Mouse (Mus musculus): ENCODE results near the gene Mto1. TPM values are rescaled to one million over a fixed set of nuclear protein-coding genes. Genes with fewer than 3 reads are reported as not detected.

The Mto1 gene
- 6.1 TPM for polyA plus RNA-seq (2014; fragmentation: Illumina TruSeq; extraction: RNeasy Lipid Tissue Mini Kit (QIAGEN cat#74804); ENCODE audit: insufficient read depth, low read depth, low replicate concordance)

DNA sequence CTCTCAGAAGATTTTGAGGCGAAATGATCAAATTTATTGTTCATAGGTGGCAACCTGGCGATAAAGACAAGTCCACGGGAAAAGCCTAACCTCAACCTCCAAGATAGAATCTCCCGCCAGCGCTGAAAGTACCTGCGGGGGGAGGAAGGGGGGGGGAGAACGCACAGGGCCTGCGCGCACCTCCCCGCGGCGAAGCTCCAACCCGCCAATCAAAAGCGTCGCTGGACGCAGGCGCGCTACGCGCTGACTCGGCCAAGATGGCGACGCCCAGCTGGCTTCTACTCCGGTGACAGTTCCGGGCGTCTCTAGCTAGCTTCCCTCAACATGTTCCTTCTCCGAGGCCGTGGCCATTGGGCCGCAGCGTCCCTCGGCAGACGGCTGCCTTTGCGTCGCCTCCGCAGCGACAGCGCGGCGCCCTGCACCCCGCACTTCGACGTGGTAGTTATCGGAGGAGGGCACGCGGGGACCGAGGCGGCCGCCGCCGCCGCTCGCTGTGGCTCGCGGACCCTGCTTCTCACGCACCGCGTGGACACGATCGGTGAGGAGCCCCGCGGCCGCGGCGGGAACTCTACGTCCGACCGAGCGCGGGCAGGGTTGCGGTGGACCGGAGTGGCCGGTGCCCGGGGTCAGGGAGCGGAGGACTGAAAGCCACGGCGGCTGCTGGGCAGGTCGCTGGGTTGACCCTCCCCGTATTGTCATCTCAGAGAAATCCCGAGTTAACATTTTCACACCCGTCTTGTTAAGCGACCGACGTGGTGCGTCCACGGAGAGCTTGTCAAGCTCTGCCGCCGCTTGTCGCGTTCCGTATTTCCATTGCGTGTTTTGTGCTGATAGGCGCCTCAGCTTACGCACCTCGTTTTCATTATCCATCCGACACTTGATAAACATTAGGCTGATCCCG is at the start of gene Mto1, which contains the start of gene Gm17324:
Mto1 (plus strand) TSS at position 236 of the 901 bp plus-strand sequence.
Gm17324 (minus strand) TSS at position 814 of the 901 bp plus-strand sequence.

DNA sequence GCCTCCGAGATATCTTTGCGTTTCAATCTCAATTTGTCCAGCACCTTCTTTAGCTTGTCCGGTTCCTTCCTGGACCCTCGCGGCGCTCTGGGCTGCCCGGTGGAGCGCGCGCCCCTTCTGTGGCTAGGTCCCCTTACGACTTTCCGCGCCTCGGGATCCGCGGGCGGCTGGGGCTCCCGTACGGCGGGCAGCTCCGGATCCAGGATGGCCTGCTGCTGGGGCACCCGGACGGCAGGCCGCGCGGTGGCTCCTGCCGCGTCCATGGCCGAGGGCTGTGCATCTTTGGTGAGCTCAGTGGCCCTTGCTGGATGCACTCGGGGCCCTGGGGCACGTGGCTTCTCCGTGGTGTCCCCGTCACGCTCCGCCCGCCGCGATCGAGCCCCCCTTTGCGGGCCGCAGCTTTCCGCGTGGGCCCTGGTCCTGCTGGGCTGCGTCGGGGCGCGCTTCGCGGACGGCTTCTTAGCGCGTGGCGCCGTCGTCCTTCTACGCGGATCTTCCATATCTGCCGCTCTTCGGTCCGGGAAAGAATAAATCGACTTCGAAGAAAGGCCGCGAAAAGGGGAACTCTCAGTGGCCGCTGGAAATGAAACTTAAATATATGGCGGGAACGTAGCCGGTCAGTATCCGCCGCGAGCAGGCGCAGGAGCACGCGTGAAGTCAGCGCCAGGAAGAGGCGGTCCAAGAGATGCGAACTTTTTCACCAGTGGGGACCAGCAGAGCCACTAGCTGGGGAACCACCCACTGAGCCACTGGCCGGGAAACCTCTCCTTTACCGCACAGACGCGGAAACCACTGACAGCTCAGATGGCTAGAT is 5.2 kb upstream of the Mto1 start, which contains the start of gene Cgas:
Cgas (minus strand) TSS at position 659 of the 814 bp plus-strand sequence.

DNA sequence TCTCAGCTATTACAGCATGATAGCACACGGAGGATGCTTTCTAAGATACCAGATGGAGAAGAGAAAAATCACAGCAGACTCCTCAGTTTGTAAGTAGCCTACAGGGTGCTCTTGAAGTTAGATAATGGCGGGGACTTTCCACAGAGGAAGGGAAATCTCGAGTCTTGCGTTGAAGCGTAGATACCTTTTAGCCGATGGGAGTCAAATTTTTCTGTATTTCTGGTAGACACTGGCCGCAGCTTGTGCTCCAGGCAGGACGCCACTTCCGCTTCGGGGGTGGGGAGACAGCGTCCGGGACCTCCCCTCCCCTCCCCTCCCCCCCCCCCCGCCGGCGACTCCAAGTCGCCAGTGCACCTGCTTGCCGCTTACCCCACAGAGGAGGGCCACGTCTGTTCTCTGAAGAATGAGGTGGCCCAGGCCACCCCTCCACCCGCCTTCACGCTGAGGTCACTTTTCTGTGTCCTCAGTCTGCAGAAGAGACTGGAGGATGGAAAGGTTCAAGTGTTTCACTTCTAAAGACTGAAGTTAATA is 40.9 kb downstream of the Mto1 start, which contains the start of gene Eef1a1:
Eef1a1 (minus strand) TSS at position 262 of the 531 bp plus-strand sequence.

Other genes with a start within 250 kb of the Mto1 start
- gene Gsta1, start 217.6 kb upstream of the Mto1 start, polyA plus RNA-seq (2014; fragmentation: Illumina TruSeq; extraction: RNeasy Lipid Tissue Mini Kit (QIAGEN cat#74804); ENCODE audit: insufficient read depth, low read depth, low replicate concordance) = 1.2 TPM
- gene Gm3776, start 191.1 kb upstream of the Mto1 start, polyA plus RNA-seq (2014; fragmentation: Illumina TruSeq; extraction: RNeasy Lipid Tissue Mini Kit (QIAGEN cat#74804); ENCODE audit: insufficient read depth, low read depth, low replicate concordance) = 0.40 TPM
- not detected for gene Gm10639, start 158.3 kb upstream of the Mto1 start, polyA plus RNA-seq (2014; fragmentation: Illumina TruSeq; extraction: RNeasy Lipid Tissue Mini Kit (QIAGEN cat#74804); ENCODE audit: insufficient read depth, low read depth, low replicate concordance)
- not detected for gene Omt2a, start 133.4 kb upstream of the Mto1 start, polyA plus RNA-seq (2014; fragmentation: Illumina TruSeq; extraction: RNeasy Lipid Tissue Mini Kit (QIAGEN cat#74804); ENCODE audit: insufficient read depth, low read depth, low replicate concordance)
- gene Omt2b, start 120.6 kb upstream of the Mto1 start, polyA plus RNA-seq (2014; fragmentation: Illumina TruSeq; extraction: RNeasy Lipid Tissue Mini Kit (QIAGEN cat#74804); ENCODE audit: insufficient read depth, low read depth, low replicate concordance) = not detected
- 10.9 TPM for gene Gsta2, start 92.4 kb upstream of the Mto1 start, polyA plus RNA-seq (2014; fragmentation: Illumina TruSeq; extraction: RNeasy Lipid Tissue Mini Kit (QIAGEN cat#74804); ENCODE audit: insufficient read depth, low read depth, low replicate concordance)
- gene Dppa5a, start 80.0 kb upstream of the Mto1 start, polyA plus RNA-seq (2014; fragmentation: Illumina TruSeq; extraction: RNeasy Lipid Tissue Mini Kit (QIAGEN cat#74804); ENCODE audit: insufficient read depth, low read depth, low replicate concordance) = 0.62 TPM
- 1.1 TPM for gene Ooep, start 69.5 kb upstream of the Mto1 start, polyA plus RNA-seq (2014; fragmentation: Illumina TruSeq; extraction: RNeasy Lipid Tissue Mini Kit (QIAGEN cat#74804); ENCODE audit: insufficient read depth, low read depth, low replicate concordance)
- 0.13 TPM for gene Ddx43, start 52.4 kb upstream of the Mto1 start, polyA plus RNA-seq (2014; fragmentation: Illumina TruSeq; extraction: RNeasy Lipid Tissue Mini Kit (QIAGEN cat#74804); ENCODE audit: insufficient read depth, low read depth, low replicate concordance)
- gene Cgas, start 5.0 kb upstream of the Mto1 start, polyA plus RNA-seq (2014; fragmentation: Illumina TruSeq; extraction: RNeasy Lipid Tissue Mini Kit (QIAGEN cat#74804); ENCODE audit: insufficient read depth, low read depth, low replicate concordance) = 1.2 TPM
- not detected for gene Gm17324, start 578 bp downstream of the Mto1 start, polyA plus RNA-seq (2014; fragmentation: Illumina TruSeq; extraction: RNeasy Lipid Tissue Mini Kit (QIAGEN cat#74804); ENCODE audit: insufficient read depth, low read depth, low replicate concordance)
- 5,877 TPM for gene Eef1a1, start 40.9 kb downstream of the Mto1 start, polyA plus RNA-seq (2014; fragmentation: Illumina TruSeq; extraction: RNeasy Lipid Tissue Mini Kit (QIAGEN cat#74804); ENCODE audit: insufficient read depth, low read depth, low replicate concordance)
- 6.6 TPM for gene Slc17a5, start 139.8 kb downstream of the Mto1 start, polyA plus RNA-seq (2014; fragmentation: Illumina TruSeq; extraction: RNeasy Lipid Tissue Mini Kit (QIAGEN cat#74804); ENCODE audit: insufficient read depth, low read depth, low replicate concordance)
- gene Cd109, start 167.3 kb downstream of the Mto1 start, polyA plus RNA-seq (2014; fragmentation: Illumina TruSeq; extraction: RNeasy Lipid Tissue Mini Kit (QIAGEN cat#74804); ENCODE audit: insufficient read depth, low read depth, low replicate concordance) = 0.59 TPM